ENCODE assay signal across 10 mouse cellular contexts in the genomic region with DNA sequence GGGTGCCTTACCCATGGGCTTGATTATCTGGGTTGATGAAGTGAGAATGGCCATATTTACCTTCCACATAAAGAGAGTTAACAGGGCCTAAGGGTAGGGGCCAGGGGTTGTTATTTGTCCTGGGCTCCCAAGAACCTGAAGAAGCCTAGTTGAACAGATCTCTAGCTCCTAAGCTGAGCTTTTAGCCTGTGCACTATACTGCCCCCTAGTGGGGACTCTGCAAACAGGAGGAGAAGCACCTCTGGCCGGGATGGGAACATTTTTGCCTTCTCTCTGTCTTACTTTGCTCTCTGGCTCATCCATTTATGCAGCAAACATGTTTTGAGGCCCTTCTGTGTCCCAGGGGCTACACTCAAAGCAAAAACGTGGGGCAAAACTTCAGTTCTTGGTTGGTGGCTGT. TPM values are rescaled to one million over a fixed set of nuclear protein-coding genes. Genes with fewer than 3 reads are reported as not detected.
DNase-seq lines count a peak whose midpoint lies in the region; ATAC-seq and TF ChIP-seq lines count a peak whose summit lies in the region.
"Had no signal": no experiment of that assay in that cellular context is flagged by ENCODE, and none has a peak within 500 bp of the region (broad histone marks: within the 10 kb centered on the region; RNA-seq: fewer than 3 reads in every experiment).

No protein-coding gene starts in this region.

- no peak overlapping the region for H3K4me2 ChIP-seq in forebrain, embryonic 16.5 days (ENCODE audit: low read length)
- H3K4me2 ChIP-seq in midbrain, embryonic 13.5 days (replicated peaks): peak overlapping the region; percentile 43
- H3K4me2 ChIP-seq: embryonic facial prominence, embryonic 15.5 days; liver, embryonic 15.5 days had no signal

- peak; percentile 87 for TF ChIP-seq CTCF in cerebellum, adult 2 months (IDR thresholded peaks at IDR 0.05; ENCODE audit: borderline replicate concordance, insufficient read depth, low read depth, low read length)

- DNase-seq in layer of hippocampus, adult 11-12 months (ENCODE audit: low spot score): peak; percentile 74
- no peak for DNase-seq in layer of hippocampus, adult 9-10 months (ENCODE audit: low spot score)
- DNase-seq in ES-CJ7 (ENCODE audit: low read depth, low spot score): peak; percentile 77
- peak; percentile 56 to 64 for DNase-seq in cerebellum, adult 2 months
- DNase-seq in kidney, adult 9 months: peak; percentile 66
- no peak for DNase-seq in Muller cell, postnatal 12 days (ENCODE audit: inconsistent ontology term)

- H3K27ac ChIP-seq in cerebellum, adult 2 months (ENCODE audit: insufficient read depth, low read length): no peak overlapping the region
- peak overlapping the region; percentile 62 for H3K27ac ChIP-seq in forebrain, embryonic 16.5 days (ENCODE audit: low read length)
- peak overlapping the region; percentile 77; the same call in 1 of the 2 replicates for H3K27ac ChIP-seq in midbrain, embryonic 13.5 days
- H3K27ac ChIP-seq: embryonic facial prominence, embryonic 15.5 days; liver, embryonic 15.5 days had no signal

- ATAC-seq in forebrain, embryonic 16.5 days: no peak
- ATAC-seq in midbrain, embryonic 13.5 days: peak; percentile 7; the same call in 1 of the 2 replicates

- no peak overlapping the region for H3K9ac ChIP-seq in forebrain, embryonic 16.5 days (replicated peaks; ENCODE audit: low read depth, low read length)
- 0 out of 2 replicates have a peak overlapping the region, but pooled peaks have one; percentile 19 for H3K9ac ChIP-seq in midbrain, embryonic 13.5 days (replicated peaks)
- H3K9ac ChIP-seq: embryonic facial prominence, embryonic 15.5 days; liver, embryonic 15.5 days had no signal

- 12% methylated on average over 2 of the region's 2 CpGs for WGBS in cerebellum, adult 2 months
- WGBS in forebrain, embryonic 16.5 days: 8% methylated on average over 2 of the region's 2 CpGs
- 0% methylated on average over 2 of the region's 2 CpGs for WGBS in midbrain, embryonic 13.5 days

- peaks cover 17% of the 10 kb centered on the region for H3K36me3 ChIP-seq in forebrain, embryonic 16.5 days (ENCODE audit: control insufficient read depth, insufficient read depth)
- H3K36me3 ChIP-seq in midbrain, embryonic 13.5 days: peaks cover 33% of the 10 kb centered on the region

- no peak for TF ChIP-seq POLR2A in cerebellum, adult 2 months (IDR thresholded peaks at IDR 0.05; ENCODE audit: borderline replicate concordance, insufficient read depth, low read length)

- H3K27me3 ChIP-seq in cerebellum, adult 2 months (ENCODE audit: control insufficient read depth, insufficient read depth, low read length): no peaks in the 10 kb centered on the region
- H3K27me3 ChIP-seq in forebrain, embryonic 16.5 days (replicated peaks; ENCODE audit: control insufficient read depth, insufficient read depth, low read length): no peaks in the 10 kb centered on the region
- no peaks in the 10 kb centered on the region for H3K27me3 ChIP-seq in midbrain, embryonic 13.5 days
- H3K27me3 ChIP-seq: embryonic facial prominence, embryonic 15.5 days; liver, embryonic 15.5 days had no signal

- peaks cover 33% of the 10 kb centered on the region for H3K4me1 ChIP-seq in cerebellum, adult 2 months (ENCODE audit: control insufficient read depth, insufficient read depth, low read length)
- H3K4me1 ChIP-seq in forebrain, embryonic 16.5 days (replicated peaks; ENCODE audit: control insufficient read depth, insufficient read depth, low read length): peaks cover 28% of the 10 kb centered on the region
- peaks cover 29% of the 10 kb centered on the region for H3K4me1 ChIP-seq in midbrain, embryonic 13.5 days (replicated peaks)
- H3K4me1 ChIP-seq: liver, embryonic 15.5 days had no signal

- no peaks in the 10 kb centered on the region for H3K9me3 ChIP-seq in forebrain, embryonic 16.5 days (ENCODE audit: control insufficient read depth, low read length)
- H3K9me3 ChIP-seq in midbrain, embryonic 13.5 days: no peaks in the 10 kb centered on the region
- H3K9me3 ChIP-seq: embryonic facial prominence, embryonic 15.5 days; liver, embryonic 15.5 days had no signal

- H3K4me3 ChIP-seq in cerebellum, adult 2 months (replicated peaks; ENCODE audit: insufficient read depth, low read depth, low read length): no peak overlapping the region
- no peak overlapping the region for H3K4me3 ChIP-seq in forebrain, embryonic 16.5 days (replicated peaks; ENCODE audit: low read length)
- peak overlapping the region; percentile 22; the same call in 1 of the 2 replicates for H3K4me3 ChIP-seq in midbrain, embryonic 13.5 days (replicated peaks)
- H3K4me3 ChIP-seq: embryonic facial prominence, embryonic 15.5 days; liver, embryonic 15.5 days had no signal

RNA-seq across cellular contexts. Expression of a gene that starts 11.2 kb away (rescaled TPM):
- 0.95 and 1.3 TPM in 2 replicates for polyA plus RNA-seq in cerebellum, adult 2 months (2012; rRNA removed)
- polyA plus RNA-seq in forebrain, embryonic 16.5 days (2015; fragmentation: Nextera tagmentation; extraction: Ambion mirVana): 0.23 and 0.26 TPM in 2 replicates
- polyA plus RNA-seq in midbrain, embryonic 13.5 days (2015; fragmentation: Nextera tagmentation; extraction: Ambion mirVana): 0.23 and 0.28 TPM in 2 replicates

RNA-seq across cellular contexts. Expression of a gene that starts 13.8 kb away (rescaled TPM):
- 0.26 and 0.40 TPM in 2 replicates for polyA plus RNA-seq in cerebellum, adult 2 months (2012; rRNA removed)
- 0.21 and 0.86 TPM in 2 replicates for polyA plus RNA-seq in forebrain, embryonic 16.5 days (2015; fragmentation: Nextera tagmentation; extraction: Ambion mirVana)
- polyA plus RNA-seq in midbrain, embryonic 13.5 days (2015; fragmentation: Nextera tagmentation; extraction: Ambion mirVana): 0.23 TPM in 1 of 2 replicates, not detected in the other
- polyA plus RNA-seq: liver, embryonic 15.5 days had no signal

RNA-seq across cellular contexts. Expression of a gene that starts 14.2 kb away (rescaled TPM):
- 53.5 and 56.1 TPM in 2 replicates for polyA plus RNA-seq in cerebellum, adult 2 months (2012; rRNA removed)
- 52.8 and 56.3 TPM in 2 replicates for polyA plus RNA-seq in forebrain, embryonic 16.5 days (2015; fragmentation: Nextera tagmentation; extraction: Ambion mirVana)
- 44.5 and 46.9 TPM in 2 replicates for polyA plus RNA-seq in midbrain, embryonic 13.5 days (2015; fragmentation: Nextera tagmentation; extraction: Ambion mirVana)

RNA-seq across cellular contexts. Expression of a gene that starts 24.2 kb away (rescaled TPM):
- 150 and 173 TPM in 2 replicates for polyA plus RNA-seq in cerebellum, adult 2 months (2012; rRNA removed)
- 69.7 and 72.4 TPM in 2 replicates for polyA plus RNA-seq in forebrain, embryonic 16.5 days (2015; fragmentation: Nextera tagmentation; extraction: Ambion mirVana)
- polyA plus RNA-seq in midbrain, embryonic 13.5 days (2015; fragmentation: Nextera tagmentation; extraction: Ambion mirVana): 0.73 and 1.9 TPM in 2 replicates

RNA-seq across cellular contexts. Expression of a gene that starts 27.9 kb away (rescaled TPM):
- polyA plus RNA-seq in cerebellum, adult 2 months (2012; rRNA removed): 13.2 and 14.1 TPM in 2 replicates
- polyA plus RNA-seq in forebrain, embryonic 16.5 days (2015; fragmentation: Nextera tagmentation; extraction: Ambion mirVana): 7.4 and 9.4 TPM in 2 replicates
- polyA plus RNA-seq in midbrain, embryonic 13.5 days (2015; fragmentation: Nextera tagmentation; extraction: Ambion mirVana): 9.2 and 10.7 TPM in 2 replicates

Comparison
In these comparisons a context has a peak if more than half of its experiments do, and no peak if none do; other contexts are left out.
1. DNase-seq: peak in layer of hippocampus, adult 11-12 months (single experiment), ES-CJ7 (single experiment), cerebellum, adult 2 months (2 of 2) and kidney, adult 9 months (single experiment); none in layer of hippocampus, adult 9-10 months (single experiment) and Muller cell, postnatal 12 days (single experiment).